Mouse (Mus musculus) cerebellum, adult 8-10 months (tissue): ENCODE data around the gene Soga1.

ENCODE experiments used
- DNase-seq: peaks from one replicate; pipeline ENCODE4 v3.0.0; 2022

Gene Soga1

GRCm38 (mm10) chr2:156980059-156980458, 99.0 kb downstream of the Soga1 start:
- DNase-seq, result no peak

DNA sequence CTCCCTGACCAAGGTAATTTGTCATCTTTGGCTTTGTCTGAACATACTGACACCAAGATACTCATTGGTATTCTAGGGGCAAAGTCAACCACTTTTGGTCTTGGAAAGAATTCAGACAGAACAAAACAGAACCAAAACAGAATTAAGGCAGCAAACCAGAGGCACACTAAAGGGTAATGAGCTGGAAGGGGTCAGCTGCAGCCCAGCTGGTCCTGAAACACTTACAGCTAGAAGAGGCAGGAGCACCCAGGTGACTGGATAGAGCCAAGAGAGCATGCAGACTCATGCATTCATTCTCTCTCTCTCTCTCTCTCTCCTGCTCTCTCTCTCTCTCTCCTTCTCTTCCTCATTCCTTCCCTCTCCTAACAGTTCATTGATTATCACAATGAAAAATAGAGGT, 102.3 kb downstream of the Soga1 start:
- DNase-seq, result no peak

GRCm38 (mm10) chr2:156974967-156975366, 104.1 kb downstream of the Soga1 start:
- no peak for DNase-seq

- peak; percentile 72 for DNase-seq
Measured at GRCm38 (mm10) chr2:156973316-156974100, 105.5 kb downstream of the Soga1 start.

DNA sequence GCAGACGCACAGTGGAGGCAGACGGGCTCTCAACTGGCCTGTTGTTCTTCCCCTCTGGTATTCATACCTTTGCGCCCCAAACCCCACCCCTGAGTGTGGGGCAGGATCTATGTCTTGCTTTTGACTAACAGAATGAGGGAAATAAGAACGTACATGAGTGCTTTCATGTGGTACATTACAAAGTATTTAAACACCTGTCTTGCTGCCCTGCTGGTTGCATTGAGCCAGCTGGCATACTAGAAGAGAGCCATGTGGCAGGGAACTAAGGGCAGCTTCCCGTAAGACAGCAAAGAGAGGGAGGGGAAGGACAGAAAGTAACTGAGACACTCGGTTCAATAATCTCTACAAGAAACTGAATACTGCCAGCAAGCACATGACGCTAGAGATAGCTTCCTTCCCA, 108.8 kb downstream of the Soga1 start:
- DNase-seq, result no peak

GRCm38 (mm10) chr2:156968501-156968900, 110.6 kb downstream of the Soga1 start:
- no peak for DNase-seq

DNA sequence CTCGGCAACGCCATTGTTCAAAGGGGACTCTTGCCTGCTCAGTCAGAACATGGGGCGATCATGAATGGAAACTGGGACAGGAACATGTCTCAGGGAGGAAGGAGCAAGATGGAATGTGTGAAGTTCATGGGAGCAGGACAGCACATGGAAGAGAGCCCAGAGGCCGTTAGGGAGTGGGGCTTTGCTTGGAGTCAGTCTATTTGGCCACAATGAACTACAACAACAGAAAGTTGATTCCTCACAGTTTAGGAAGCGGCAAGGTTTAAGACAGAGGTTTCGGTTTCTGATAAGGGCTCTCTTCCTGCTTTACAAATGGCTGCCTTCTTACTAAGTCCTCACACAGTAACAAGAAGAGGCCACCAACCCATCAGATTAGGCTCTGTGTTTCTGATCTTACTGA, 111.7 kb downstream of the Soga1 start:
- no peak for DNase-seq
